Mouse (Mus musculus) gastrocnemius, postnatal 14 days (tissue): ENCODE results near the gene Rsl1d1. TPM values are rescaled to one million over a fixed set of nuclear protein-coding genes. Genes with fewer than 3 reads are reported as not detected.
"Not testable (repeated sequence)": the region's sequence is repeated elsewhere in the genome, so short reads cannot be mapped to it uniquely, and the experiment has no call there.

ENCODE experiments used
- DNase-seq: peaks from one replicate; pipeline ENCODE4 v3.0.0; 2021; ENCODE audit warnings: mixed read lengths
- intact Hi-C: fragments of 180-260 bp; cut with DNase I; formaldehyde crosslinking; loops from one replicate; pipeline ENCODE4 v1.15.1; 2025; ENCODE audit warnings: low total_unique reads
- microRNA-seq, 2 experiments: library from miRNA; unstranded; fragments of <30 nt; microRNA quantifications; one replicate each; pipeline ENCODE4 v1.2.0; 2021
- total RNA-seq, 2 experiments: library from RNA; stranded (reverse); gene quantifications; 2 replicates each; pipeline ENCODE4 v1.2.3; 2021

Gene Rsl1d1
- total RNA-seq, 2 experiments from 2014 or later, result 51.2 to 61.8 TPM

GRCm38 (mm10) chr16:11171679-11172078 lies 31.5 kb downstream of the Rsl1d1 start:
- intact Hi-C loops, result loop anchor here (10.0 kb wide), 1 partner anchor 137 kb away; no protein-coding TSS in a partner anchor
- no peak for DNase-seq

GRCm38 (mm10) chr16:11166431-11166830 lies 36.7 kb downstream of the Rsl1d1 start:
- intact Hi-C loops, result no loop called here
- DNase-seq, result no peak

GRCm38 (mm10) chr16:11164695-11165255 lies 38.4 kb downstream of the Rsl1d1 start:
- DNase-seq, result no peak

GRCm38 (mm10) chr16:11157721-11158120 lies 45.4 kb downstream of the Rsl1d1 start:
- intact Hi-C loops, DNase-seq: not testable (repeated sequence)

More at GRCm38 (mm10) chr16:11164695-11165255, 38.4 kb downstream of the Rsl1d1 start:
- intact Hi-C loops, result no loop called here

GRCm38 (mm10) chr16:11154500-11154899 lies 48.6 kb downstream of the Rsl1d1 start:
- no peak for DNase-seq
- intact Hi-C loops, result no loop called here

GRCm38 (mm10) chr16:11143706-11144483 lies 59.2 kb downstream of the Rsl1d1 start:
- intact Hi-C loops, result not testable (repeated sequence)

More at GRCm38 (mm10) chr16:11143706-11144483, 59.2 kb downstream of the Rsl1d1 start:
- DNase-seq, result peak; percentile 97

Small RNA genes lying within 50 kb of the gene (microRNA-seq; reads per million reads assigned to microRNA genes)
- 6.1 to 19.0 reads per million in 2 experiments for gene Gm23935

Other genes with a start within 250 kb of the Rsl1d1 start
- 10 to 100 TPM in 1 of 2 experiments, 1 to 10 TPM in 1; 7.6 to 10.9 TPM for gene Snn, start 142.4 kb downstream of the Rsl1d1 start, total RNA-seq
- gene Litaf, start 137.2 kb downstream of the Rsl1d1 start, total RNA-seq, result 10 to 100 TPM; 17.0 to 19.2 TPM
- 1 to 10 TPM; 7.8 to 9.3 TPM for gene Txndc11, start 68.7 kb downstream of the Rsl1d1 start, total RNA-seq
- gene Zc3h7a, start 26.9 kb downstream of the Rsl1d1 start, total RNA-seq, result 10 to 100 TPM; 17.7 to 20.4 TPM
- 10 to 100 TPM; 62.9 to 67.7 TPM for gene Gspt1, start 51.0 kb upstream of the Rsl1d1 start, total RNA-seq
- not detected for gene Tnfrsf17, start 110.5 kb upstream of the Rsl1d1 start, total RNA-seq
- gene Snx29, start 119.6 kb upstream of the Rsl1d1 start, total RNA-seq, result 1 to 10 TPM; 8.4 to 9.5 TPM